In genomic region chr7:99539201-99539891, GRCm38 (mm10) we compare ENCODE assay signal across 9 mouse cellular contexts. TPM values are rescaled to one million over a fixed set of nuclear protein-coding genes. Genes with fewer than 3 reads are reported as not detected.
A peak's percentile ranks its signal among the peaks of the same experiment; 100 is the strongest.
DNase-seq lines count a peak whose midpoint lies in the region; ATAC-seq and TF ChIP-seq lines count a peak whose summit lies in the region.
"Had no signal": no experiment of that assay in that cellular context is flagged by ENCODE, and none has a peak within 500 bp of the region (broad histone marks: within the 10 kb centered on the region; RNA-seq: fewer than 3 reads in every experiment).

No protein-coding gene starts in this region.

- DNase-seq in adrenal gland, postnatal 25 days: peak; percentile 55
- DNase-seq in gastrocnemius, postnatal 25 days: peak; percentile 80
- DNase-seq in limb, embryonic 14.5 days (ENCODE audit: low spot score): peak; percentile 16
- no peak for DNase-seq in midbrain, embryonic 14.5 days
- DNase-seq in spleen, adult 18-20 months: no peak

- TF ChIP-seq POLR2A in ES-Bruce4 (IDR thresholded peaks at IDR 0.05; ENCODE audit: insufficient read depth, low read length): no peak
- TF ChIP-seq POLR2A in limb, embryonic 14.5 days (IDR thresholded peaks at IDR 0.05; ENCODE audit: borderline replicate concordance, extremely low read depth, insufficient read depth, insufficient read length): no peak

- WGBS in hindbrain, embryonic 16.5 days: 16% methylated on average over 8 of the region's 8 CpGs
- 22% methylated on average over 8 of the region's 8 CpGs for WGBS in limb, embryonic 14.5 days
- 23% methylated on average over 8 of the region's 8 CpGs for WGBS in midbrain, embryonic 14.5 days

- ATAC-seq in hindbrain, embryonic 16.5 days: no peak
- ATAC-seq in limb, embryonic 14.5 days (ENCODE audit: low FRiP score, low read depth): no peak
- ATAC-seq in midbrain, embryonic 14.5 days (ENCODE audit: low FRiP score, low TSS enrichment): no peak
- ATAC-seq in frontal cortex, adult (ENCODE audit: low TSS enrichment): no peak

- no peak overlapping the region for H3K4me3 ChIP-seq in ES-Bruce4 (ENCODE audit: low read depth, low read length)
- H3K4me3 ChIP-seq in hindbrain, embryonic 16.5 days (ENCODE audit: low read length): peak overlapping the region; percentile 7; the same call in 1 of the 2 replicates
- H3K4me3 ChIP-seq in limb, embryonic 14.5 days (replicated peaks; ENCODE audit: low read length): no peak overlapping the region
- H3K4me3 ChIP-seq in midbrain, embryonic 14.5 days (replicated peaks; ENCODE audit: low read depth, low read length): peak overlapping the region; percentile 5; the same call in 1 of the 2 replicates
- H3K4me3 ChIP-seq: limb, embryonic 13.5 days had no signal

- no peak for TF ChIP-seq CTCF in ES-Bruce4 (IDR thresholded peaks at IDR 0.05; ENCODE audit: low read depth, low read length)

- no peaks in the 10 kb centered on the region for H3K27me3 ChIP-seq in ES-Bruce4 (ENCODE audit: control insufficient read depth, insufficient read depth, low read length, poor library complexity, severe bottlenecking)
- H3K27me3 ChIP-seq in hindbrain, embryonic 16.5 days (replicated peaks; ENCODE audit: control insufficient read depth, insufficient read depth, low read length): no peaks in the 10 kb centered on the region
- H3K27me3 ChIP-seq in limb, embryonic 14.5 days (ENCODE audit: control insufficient read depth, insufficient read depth, low read length): no peaks in the 10 kb centered on the region
- no peaks in the 10 kb centered on the region for H3K27me3 ChIP-seq in midbrain, embryonic 14.5 days (ENCODE audit: control insufficient read depth, insufficient read depth, low read length)
- H3K27me3 ChIP-seq: limb, embryonic 13.5 days had no signal

- peaks cover 12% of the 10 kb centered on the region for H3K4me1 ChIP-seq in ES-Bruce4 (ENCODE audit: control insufficient read depth, insufficient read depth, low read length)
- H3K4me1 ChIP-seq in hindbrain, embryonic 16.5 days (ENCODE audit: control insufficient read depth, insufficient read depth, low read depth, low read length): peaks cover 53% of the 10 kb centered on the region
- H3K4me1 ChIP-seq in limb, embryonic 14.5 days (ENCODE audit: control insufficient read depth, insufficient read depth, low read length): peaks cover 27% of the 10 kb centered on the region
- H3K4me1 ChIP-seq in midbrain, embryonic 14.5 days (ENCODE audit: control insufficient read depth, insufficient read depth, low read length): peaks cover 52% of the 10 kb centered on the region

- peak overlapping the region; percentile 51 for H3K4me2 ChIP-seq in hindbrain, embryonic 16.5 days (ENCODE audit: low read length)
- H3K4me2 ChIP-seq in limb, embryonic 14.5 days (replicated peaks; ENCODE audit: low read depth, low read length, severe bottlenecking): no peak overlapping the region
- peak overlapping the region; percentile 80 for H3K4me2 ChIP-seq in midbrain, embryonic 14.5 days (ENCODE audit: low read length)
- H3K4me2 ChIP-seq: limb, embryonic 13.5 days had no signal

- H3K36me3 ChIP-seq in ES-Bruce4 (ENCODE audit: control insufficient read depth, insufficient read depth, low read length, poor library complexity, severe bottlenecking): no peaks in the 10 kb centered on the region
- H3K36me3 ChIP-seq in hindbrain, embryonic 16.5 days (ENCODE audit: control insufficient read depth, insufficient read depth, low read length): no peaks in the 10 kb centered on the region
- H3K36me3 ChIP-seq in limb, embryonic 14.5 days (ENCODE audit: control insufficient read depth, insufficient read depth, low read length): no peaks in the 10 kb centered on the region
- peaks cover 6% of the 10 kb centered on the region; the same call in 1 of the 2 replicates for H3K36me3 ChIP-seq in midbrain, embryonic 14.5 days (ENCODE audit: control insufficient read depth, insufficient read depth, low read length)
- H3K36me3 ChIP-seq: limb, embryonic 13.5 days had no signal

- H3K27ac ChIP-seq in ES-Bruce4 (ENCODE audit: insufficient read depth, low read length): no peak overlapping the region
- no peak overlapping the region; the same call in 1 of the 2 replicates for H3K27ac ChIP-seq in hindbrain, embryonic 16.5 days (ENCODE audit: low read depth, low read length)
- no peak overlapping the region for H3K27ac ChIP-seq in limb, embryonic 14.5 days (replicated peaks; ENCODE audit: low read depth, low read length)
- no peak overlapping the region for H3K27ac ChIP-seq in midbrain, embryonic 14.5 days (replicated peaks; ENCODE audit: low read depth, low read length)
- H3K27ac ChIP-seq: limb, embryonic 13.5 days had no signal

- H3K9me3 ChIP-seq in ES-Bruce4 (replicated peaks; ENCODE audit: control insufficient read depth, insufficient read depth, low read length, poor library complexity, severe bottlenecking): no peaks in the 10 kb centered on the region
- no peaks in the 10 kb centered on the region for H3K9me3 ChIP-seq in hindbrain, embryonic 16.5 days (ENCODE audit: control insufficient read depth, low read length)
- no peaks in the 10 kb centered on the region for H3K9me3 ChIP-seq in limb, embryonic 14.5 days (ENCODE audit: control insufficient read depth, low read length)
- no peaks in the 10 kb centered on the region for H3K9me3 ChIP-seq in midbrain, embryonic 14.5 days (ENCODE audit: control insufficient read depth, low read length)
- H3K9me3 ChIP-seq: limb, embryonic 13.5 days had no signal

- 0 out of 2 replicates have a peak, but pooled peaks have one; percentile 7 for TF ChIP-seq EP300 in ES-Bruce4 (IDR thresholded peaks at IDR 0.05; ENCODE audit: insufficient read depth, low read depth, low read length)

- no peak overlapping the region for H3K9ac ChIP-seq in ES-Bruce4 (ENCODE audit: low read depth, poor library complexity, severe bottlenecking)
- peak overlapping the region; percentile 45; the same call in 1 of the 2 replicates for H3K9ac ChIP-seq in hindbrain, embryonic 16.5 days (ENCODE audit: low read depth, low read length)
- H3K9ac ChIP-seq in limb, embryonic 14.5 days (ENCODE audit: low read depth, low read length, severe bottlenecking): no peak overlapping the region
- no peak overlapping the region for H3K9ac ChIP-seq in midbrain, embryonic 14.5 days (replicated peaks; ENCODE audit: low read length)
- H3K9ac ChIP-seq: limb, embryonic 13.5 days had no signal

RNA-seq across cellular contexts. Expression of gene Arrb1, which starts 4.1 kb away (rescaled TPM):
- 28.9 and 31.7 TPM in 2 replicates for polyA plus RNA-seq in ES-Bruce4 (2011; ENCODE audit: insufficient read depth, insufficient read length, low read depth, missing spikeins)
- 43.9 and 69.0 TPM in 2 replicates for total RNA-seq in adrenal gland, postnatal 25 days (2021)
- total RNA-seq in gastrocnemius, postnatal 25 days (2021): 10 to 100 TPM; 12.4 to 15.6 TPM
- 17.4 and 19.8 TPM in 2 replicates for polyA plus RNA-seq in hindbrain, embryonic 16.5 days (2015; fragmentation: Nextera tagmentation; extraction: Ambion mirVana)
- polyA plus RNA-seq in limb, embryonic 14.5 days (2012; rRNA removed): 26.3 and 26.8 TPM in 2 replicates
- polyA plus RNA-seq in limb, embryonic 14.5 days (2014; fragmentation: Nextera tagmentation; extraction: Ambion mirVana): 3.5 and 4.2 TPM in 2 replicates
- 10.3 and 13.3 TPM in 2 replicates for polyA plus RNA-seq in midbrain, embryonic 14.5 days (2014; fragmentation: Nextera tagmentation; extraction: Ambion mirVana)

RNA-seq across cellular contexts. Expression of gene Rps3, which starts 55.8 kb away (rescaled TPM):
- 2,316 and 2,405 TPM in 2 replicates for polyA plus RNA-seq in ES-Bruce4 (2011; ENCODE audit: insufficient read depth, insufficient read length, low read depth, missing spikeins)
- 552 and 603 TPM in 2 replicates for total RNA-seq in adrenal gland, postnatal 25 days (2021)
- total RNA-seq in gastrocnemius, postnatal 25 days (2021): 100 to 1,000 TPM; 239 to 240 TPM
- 398 and 428 TPM in 2 replicates for polyA plus RNA-seq in hindbrain, embryonic 16.5 days (2015; fragmentation: Nextera tagmentation; extraction: Ambion mirVana)
- 1,060 and 1,221 TPM in 2 replicates for polyA plus RNA-seq in limb, embryonic 14.5 days (2012; rRNA removed)
- polyA plus RNA-seq in limb, embryonic 14.5 days (2014; fragmentation: Nextera tagmentation; extraction: Ambion mirVana): 903 and 945 TPM in 2 replicates
- polyA plus RNA-seq in midbrain, embryonic 14.5 days (2014; fragmentation: Nextera tagmentation; extraction: Ambion mirVana): 488 and 521 TPM in 2 replicates

Comparison
In these comparisons a context has a peak if more than half of its experiments do, and no peak if none do; other contexts are left out.
1. H3K4me3 ChIP-seq: peak in hindbrain, embryonic 16.5 days (single experiment) and midbrain, embryonic 14.5 days (single experiment); none in ES-Bruce4 (single experiment) and limb, embryonic 14.5 days (single experiment).
2. DNase-seq: peak in adrenal gland, postnatal 25 days (single experiment), gastrocnemius, postnatal 25 days (single experiment) and limb, embryonic 14.5 days (single experiment); none in midbrain, embryonic 14.5 days (single experiment) and spleen, adult 18-20 months (0 of 2).